Mouse (Mus musculus) G1E (cell line): ENCODE measurements around the gene Tlx3. TPM values are rescaled to one million over a fixed set of nuclear protein-coding genes. Genes with fewer than 3 reads are reported as not detected.

ENCODE experiments used
- ATAC-seq: 2 replicates; pipeline ENCODE4 v1.8.0; 2016; ENCODE audit warnings: mild to moderate bottlenecking; ENCODE audit not compliant: insufficient number of reproducible peaks, poor library complexity, low FRiP score, severe bottlenecking; ENCODE audit errors: extremely low read depth
- DNase-seq: peaks from one replicate; pipeline ENCODE4 v3.0.0; 2012; ENCODE audit warnings: low spot score
- H3K27me3 ChIP-seq: 2 replicates; pipeline ENCODE4 v1.6.1; 2012; ENCODE audit warnings: mild to moderate bottlenecking, low read length, inconsistent platforms; ENCODE audit not compliant: insufficient read depth
- H3K36me3 ChIP-seq: replicated peaks from 2 replicates; pipeline ENCODE3; 2012; ENCODE audit warnings: mild to moderate bottlenecking, inconsistent platforms
- H3K4me1 ChIP-seq: 2 replicates; pipeline ENCODE4 v1.6.1; 2012; ENCODE audit warnings: low read depth, low read length, inconsistent platforms, mixed read lengths; ENCODE audit not compliant: insufficient read depth
- H3K4me3 ChIP-seq: 2 replicates; pipeline ENCODE4 v1.5.1; 2012; ENCODE audit warnings: low read depth, mild to moderate bottlenecking, inconsistent platforms, low read length, moderate library complexity, mixed read lengths
- H3K9me3 ChIP-seq: replicated peaks from 2 replicates; pipeline ENCODE4 v1.6.1; 2012; ENCODE audit warnings: inconsistent platforms
- CTCF ChIP-seq: IDR thresholded peaks from 2 replicates; pipeline ENCODE4 v1.5.1; 2012; ENCODE audit warnings: low read depth, low read length, inconsistent platforms, mixed read lengths
- GATA1 ChIP-seq: IDR thresholded peaks from 2 replicates; pipeline ENCODE4 v1.6.1; 2012; ENCODE audit warnings: borderline replicate concordance, low read length, inconsistent platforms, mixed read lengths
- GATA2 ChIP-seq: IDR thresholded peaks from 2 replicates; pipeline ENCODE4 v1.6.1; 2012; ENCODE audit warnings: low read depth, low read length, inconsistent platforms, borderline replicate concordance
- POLR2AphosphoS5 ChIP-seq: IDR thresholded peaks from 2 replicates; pipeline ENCODE4 v1.6.1; 2012; ENCODE audit warnings: low read depth, low read length, inconsistent platforms; ENCODE audit not compliant: insufficient replicate concordance
- TAL1 ChIP-seq: conservative IDR thresholded peaks from 2 replicates; pipeline ENCODE4 v1.6.1; 2012; ENCODE audit warnings: low read depth, low read length, inconsistent platforms, mixed read lengths
- polyA plus RNA-seq: library from polyadenylated mRNA; stranded (reverse); fragments of >175 nt; gene quantifications from 2 replicates; pipeline ENCODE4 v1.2.3, GENCODE M21; 2012
- total RNA-seq, 2 experiments: library from RNA; stranded (forward) in 1 of 2; stranded (reverse) in 1 of 2; fragments of 200-1000 nt in 1 of 2; fragments of >200 nt in 1 of 2; fragmentation: Nextera tagmentation in 1 of 2; gene quantifications; 2 replicates each; pipeline ENCODE4 v1.2.3; 2014 to 2017

Tlx3 gene
- total and polyA plus RNA-seq, 3 experiments: 0.03 TPM; not detected in 2

- Histone ChIP-seq H3K9me3 (no peaks in the 10 kb centered on the region), H3K4me1 (peaks cover 3% of the 10 kb centered on the region; the same call in 1 of the 2 replicates), H3K4me3 (no peak overlapping the region), H3K36me3 (no peaks in the 10 kb centered on the region), H3K27me3 (no peaks in the 10 kb centered on the region)
- DNase-seq (no peak), ATAC-seq (no peak)
- TF ChIP-seq CTCF: no peak
These were observed 18.4 kb upstream of the Tlx3 start for GRCm38 (mm10) chr11:33221566-33222365.

GRCm38 (mm10) chr11:33220763-33221162, 17.4 kb upstream of the Tlx3 start:
- ATAC-seq (no peak), DNase-seq (no peak)
- Histone ChIP-seq H3K27me3 (no peaks in the 10 kb centered on the region), H3K36me3 (no peaks in the 10 kb centered on the region), H3K4me1 (peaks cover 3% of the 10 kb centered on the region; the same call in 1 of the 2 replicates), H3K4me3 (no peak overlapping the region), H3K9me3 (no peaks in the 10 kb centered on the region)
- no peak for TF ChIP-seq GATA1

GRCm38 (mm10) chr11:33217384-33218079, 14.1 kb upstream of the Tlx3 start:
- TF ChIP-seq GATA2 (no peak), POLR2AphosphoS5 (no peak), CTCF (no peak), TAL1 (no peak), GATA1 (no peak)

GRCm38 (mm10) chr11:33207411-33207810, 4.0 kb upstream of the Tlx3 start:
- Histone ChIP-seq H3K27me3 (peaks cover 4% of the 10 kb centered on the region; the same call in 1 of the 2 replicates), H3K4me1 (no peaks in the 10 kb centered on the region), H3K36me3 (no peaks in the 10 kb centered on the region), H3K4me3 (no peak overlapping the region), H3K9me3 (peaks cover 21% of the 10 kb centered on the region)
- ATAC-seq (no peak), DNase-seq (no peak)
- no peak for TF ChIP-seq GATA2

More at GRCm38 (mm10) chr11:33217384-33218079, 14.1 kb upstream of the Tlx3 start:
- Histone ChIP-seq H3K9me3 (no peaks in the 10 kb centered on the region), H3K27me3 (no peaks in the 10 kb centered on the region), H3K4me3 (no peak overlapping the region), H3K4me1 (peaks cover 3% of the 10 kb centered on the region; the same call in 1 of the 2 replicates), H3K36me3 (no peaks in the 10 kb centered on the region)
- no peak for ATAC-seq
- DNase-seq: no peak

DNA sequence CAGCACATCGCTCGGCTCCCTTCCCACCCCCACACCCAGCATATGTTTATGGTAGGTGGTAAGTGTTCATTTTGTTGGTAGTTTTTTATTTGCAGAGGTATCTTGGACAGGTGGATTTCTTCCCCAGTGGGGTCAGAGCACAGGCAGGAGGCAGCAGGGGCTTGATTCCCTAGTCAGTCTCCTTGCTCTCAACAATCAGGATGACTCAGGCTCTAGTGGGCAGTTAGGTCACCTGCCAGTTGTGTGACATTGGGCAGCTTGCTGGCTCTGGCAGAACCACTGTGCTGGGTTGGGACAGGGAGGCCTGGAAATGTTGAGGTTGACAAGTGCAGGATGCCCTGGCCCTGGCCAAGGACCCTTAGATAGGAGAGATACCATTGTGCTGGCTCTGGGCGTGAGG, 1.6 kb upstream of the Tlx3 start:
- Histone ChIP-seq H3K27me3 (peaks cover 8% of the 10 kb centered on the region; the same call in 1 of the 2 replicates), H3K4me3 (no peak overlapping the region), H3K36me3 (no peaks in the 10 kb centered on the region), H3K4me1 (no peaks in the 10 kb centered on the region), H3K9me3 (peaks cover 44% of the 10 kb centered on the region)
- ATAC-seq (no peak), DNase-seq (no peak)
- no peak for TF ChIP-seq POLR2AphosphoS5
- TF ChIP-seq CTCF: no peak
- TF ChIP-seq TAL1: no peak
- TF ChIP-seq GATA1: no peak
- TF ChIP-seq GATA2: no peak

- DNase-seq (no peak), ATAC-seq (no peak)
- H3K4me3 ChIP-seq: no peak overlapping the region; the same call in 1 of the 2 replicates
- no peaks in the 10 kb centered on the region for H3K4me1 ChIP-seq
- TF ChIP-seq CTCF (no peak), GATA2 (no peak), GATA1 (no peak), POLR2AphosphoS5 (no peak), TAL1 (no peak)
- no peaks in the 10 kb centered on the region for H3K36me3 ChIP-seq
- H3K27me3 ChIP-seq: peaks cover 8% of the 10 kb centered on the region; the same call in 1 of the 2 replicates
- peaks cover 45% of the 10 kb centered on the region for H3K9me3 ChIP-seq
These were observed 928 bp upstream of the Tlx3 start for GRCm38 (mm10) chr11:33204329-33204705.
